17 mouse cellular contexts compared by ENCODE assay signal in genomic region chr3:84271794-84272193, GRCm38 (mm10). TPM values are rescaled to one million over a fixed set of nuclear protein-coding genes. Genes with fewer than 3 reads are reported as not detected.
DNase-seq lines count a peak whose midpoint lies in the region; ATAC-seq and TF ChIP-seq lines count a peak whose summit lies in the region.
"Had no signal": no experiment of that assay in that cellular context is flagged by ENCODE, and none has a peak within 500 bp of the region (broad histone marks: within the 10 kb centered on the region; RNA-seq: fewer than 3 reads in every experiment).

No protein-coding gene starts in this region.

- no peaks in the 10 kb centered on the region for H3K36me3 ChIP-seq in kidney, embryonic 14.5 days (ENCODE audit: control insufficient read depth, insufficient read depth, low read length)
- H3K36me3 ChIP-seq in MEL (ENCODE audit: control insufficient read depth in 1 of 2, insufficient read depth in 2 of 2, low read length in 2 of 2), result peaks cover 0 to 7% of the 10 kb centered on the region in 2 experiments; a peak in 2 of 4 replicates
- H3K36me3 ChIP-seq in liver, embryonic 11.5 days (ENCODE audit: control insufficient read depth, insufficient read depth, low read length), result no peaks in the 10 kb centered on the region
- H3K36me3 ChIP-seq: embryonic facial prominence, embryonic 13.5 days; forebrain, embryonic 15.5 days; heart, embryonic 13.5 days had no signal

- no peaks in the 10 kb centered on the region for H3K79me2 ChIP-seq in MEL (ENCODE audit: control insufficient read depth, insufficient read depth, low read length, poor library complexity)

- no peak overlapping the region for H3K9ac ChIP-seq in kidney, embryonic 14.5 days (ENCODE audit: low read depth, low read length)
- peak overlapping the region; percentile 20 for H3K9ac ChIP-seq in MEL (ENCODE audit: control insufficient read depth, low read depth, low read length, poor library complexity, severe bottlenecking)
- no peak overlapping the region for H3K9ac ChIP-seq in liver, embryonic 11.5 days (ENCODE audit: low read depth, low read length)
- H3K9ac ChIP-seq: embryonic facial prominence, embryonic 13.5 days; forebrain, embryonic 15.5 days; heart, embryonic 13.5 days; hindbrain, embryonic 14.5 days; liver, embryonic 14.5 days had no signal

- H3K27me3 ChIP-seq in kidney, embryonic 14.5 days (ENCODE audit: control insufficient read depth, insufficient read depth, low read length), result no peaks in the 10 kb centered on the region
- no peaks in the 10 kb centered on the region for H3K27me3 ChIP-seq in MEL (ENCODE audit: control insufficient read depth in 1 of 2, insufficient read depth in 2 of 2, low read length in 2 of 2)
- H3K27me3 ChIP-seq in liver, embryonic 11.5 days (replicated peaks; ENCODE audit: control insufficient read depth, insufficient read depth, low read length), result 0 out of 2 replicates have a peak, but pooled peaks cover 4% of the 10 kb centered on the region
- H3K27me3 ChIP-seq: forebrain, embryonic 15.5 days had no signal

- no peak for TF ChIP-seq CTCF in MEL (IDR thresholded peaks at IDR 0.05 in 2 of 3, conservative IDR thresholded peaks at IDR 0.05 in 1 of 3; ENCODE audit: control insufficient read depth in 1 of 3, insufficient read depth in 1 of 3, low read depth in 2 of 3, low read length in 3 of 3, poor library complexity in 1 of 3, severe bottlenecking in 1 of 3)

- peaks cover 17% of the 10 kb centered on the region for H3K4me1 ChIP-seq in kidney, embryonic 14.5 days (ENCODE audit: control insufficient read depth, insufficient read depth, low read length)
- H3K4me1 ChIP-seq in MEL (ENCODE audit: control insufficient read depth in 1 of 2, insufficient read depth in 2 of 2, low read length in 2 of 2), result peaks cover 7 to 21% of the 10 kb centered on the region in 2 experiments
- H3K4me1 ChIP-seq in liver, embryonic 11.5 days (replicated peaks; ENCODE audit: control insufficient read depth, insufficient read depth, low read length), result peaks cover 30% of the 10 kb centered on the region

- no peak for TF ChIP-seq RAD21 in MEL (IDR thresholded peaks at IDR 0.05; ENCODE audit: low read depth, low read length)

- no peak overlapping the region for H3K27ac ChIP-seq in kidney, embryonic 14.5 days (ENCODE audit: low read depth, low read length)
- peak overlapping the region; percentile 51 for H3K27ac ChIP-seq in MEL (ENCODE audit: control insufficient read depth, low read depth, low read length)
- H3K27ac ChIP-seq in liver, embryonic 11.5 days (ENCODE audit: low read depth, low read length), result peak overlapping the region; percentile 64; the same call in 1 of the 2 replicates
- H3K27ac ChIP-seq: embryonic facial prominence, embryonic 13.5 days; forebrain, embryonic 15.5 days; heart, embryonic 13.5 days; hindbrain, embryonic 14.5 days; liver, embryonic 14.5 days; macrophage had no signal

- no peak for ATAC-seq in kidney, embryonic 14.5 days (ENCODE audit: low FRiP score, low TSS enrichment)
- ATAC-seq in liver, embryonic 11.5 days (replicated peaks; ENCODE audit: low FRiP score), result no peak

- no peaks in the 10 kb centered on the region for H3K9me3 ChIP-seq in kidney, embryonic 14.5 days (ENCODE audit: control insufficient read depth, low read length)
- no peaks in the 10 kb centered on the region for H3K9me3 ChIP-seq in MEL (replicated peaks; ENCODE audit: insufficient read depth, low read length)
- H3K9me3 ChIP-seq in liver, embryonic 11.5 days (ENCODE audit: control insufficient read depth, low read length), result no peaks in the 10 kb centered on the region
- H3K9me3 ChIP-seq: embryonic facial prominence, embryonic 13.5 days; forebrain, embryonic 15.5 days; heart, embryonic 13.5 days had no signal

- 85% methylated on average over 10 of the region's 10 CpGs for WGBS in kidney, embryonic 14.5 days
- 85% methylated on average over 10 of the region's 10 CpGs for WGBS in liver, embryonic 11.5 days

- DNase-seq in adrenal gland, postnatal 10 days, result peak; percentile 23
- DNase-seq in adrenal gland, adult 18-20 months (ENCODE audit: low spot score in 2 of 2), result no peak
- peak; percentile 34 for DNase-seq in kidney, adult 18-20 months
- peak; percentile 68 for DNase-seq in MEL (ENCODE audit: low read depth, low spot score)
- DNase-seq in liver, embryonic 11.5 days (ENCODE audit: low spot score), result no peak
- DNase-seq in layer of hippocampus, postnatal 36 days, result no peak
- DNase-seq in urinary bladder, postnatal 25 days (ENCODE audit: low spot score), result no peak
- DNase-seq: right cerebral cortex, postnatal 25 days had no signal

- no peak overlapping the region for H3K4me3 ChIP-seq in kidney, embryonic 14.5 days (ENCODE audit: low read length)
- no peak overlapping the region; a peak in 1 of 4 replicates for H3K4me3 ChIP-seq in MEL (ENCODE audit: control insufficient read depth in 1 of 2, insufficient read depth in 1 of 2, low read depth in 2 of 2, low read length in 2 of 2)
- no peak overlapping the region for H3K4me3 ChIP-seq in liver, embryonic 11.5 days (ENCODE audit: low read depth, low read length)
- H3K4me3 ChIP-seq: embryonic facial prominence, embryonic 13.5 days; forebrain, embryonic 15.5 days; heart, embryonic 13.5 days; layer of hippocampus, adult 2 months had no signal

- no peak for TF ChIP-seq POLR2A in MEL (IDR thresholded peaks at IDR 0.05; ENCODE audit: control insufficient read depth in 1 of 2, insufficient read depth in 1 of 2, low read depth in 1 of 2, low read length in 2 of 2, poor library complexity in 1 of 2)

- H3K4me2 ChIP-seq in kidney, embryonic 14.5 days (replicated peaks; ENCODE audit: low read depth, low read length), result no peak overlapping the region
- no peak overlapping the region for H3K4me2 ChIP-seq in liver, embryonic 11.5 days
- H3K4me2 ChIP-seq: embryonic facial prominence, embryonic 13.5 days; forebrain, embryonic 15.5 days; heart, embryonic 13.5 days; hindbrain, embryonic 14.5 days had no signal

- peak in 1 of 2 experiments; percentile 51; a peak in 2 of 4 replicates for TF ChIP-seq EP300 in MEL (IDR thresholded peaks at IDR 0.05; ENCODE audit: low read depth in 1 of 2, low read length in 2 of 2)

TF ChIP-seq in MEL, 35 proteins besides CTCF, POLR2A, EP300 and RAD21:
- TF ChIP-seq UBTF (IDR thresholded peaks at IDR 0.05; ENCODE audit: borderline replicate concordance, insufficient read depth, low read depth, low read length) (no peak), ZC3H11A (IDR thresholded peaks at IDR 0.05; ENCODE audit: low read depth, low read length) (no peak), KAT2A (conservative IDR thresholded peaks at IDR 0.05; ENCODE audit: low read depth, low read length) (no peak), MYB (IDR thresholded peaks at IDR 0.05; ENCODE audit: low read depth, low read length) (no peak), TAL1 (IDR thresholded peaks at IDR 0.05; ENCODE audit: low read length) (no peak), NELFE (IDR thresholded peaks at IDR 0.05; ENCODE audit: low read depth, low read length) (no peak), POLR2AphosphoS2 (IDR thresholded peaks at IDR 0.05; ENCODE audit: low read length) (no peak), TCF12 (IDR thresholded peaks at IDR 0.05; ENCODE audit: low read depth, low read length) (no peak), MAX (IDR thresholded peaks at IDR 0.05; ENCODE audit: low read length) (no peak), MAFK (IDR thresholded peaks at IDR 0.05; ENCODE audit: borderline replicate concordance, low read depth, low read length) (no peak), ZMIZ1 (IDR thresholded peaks at IDR 0.05; ENCODE audit: low read depth, low read length) (no peak), MYC (IDR thresholded peaks at IDR 0.05; ENCODE audit: low read depth, low read length) (no peak), USF2 (IDR thresholded peaks at IDR 0.05; ENCODE audit: borderline replicate concordance in 1 of 2, insufficient read depth in 1 of 2, low read depth in 1 of 2, low read length in 2 of 2) (no peak), GATA1 (IDR thresholded peaks at IDR 0.05; ENCODE audit: low read depth, low read length) (no peak), MEF2A (IDR thresholded peaks at IDR 0.05; ENCODE audit: extremely low read depth, insufficient replicate concordance, low read depth, low read length, poor library complexity, severe bottlenecking) (no peak), ELF1 (IDR thresholded peaks at IDR 0.05; ENCODE audit: low read depth, low read length) (no peak), SIN3A (IDR thresholded peaks at IDR 0.05; ENCODE audit: low read length) (no peak), SMC3 (IDR thresholded peaks at IDR 0.05; ENCODE audit: low read depth, low read length) (no peak), ZKSCAN1 (IDR thresholded peaks at IDR 0.05; ENCODE audit: low read depth, low read length) (no peak), RCOR1 (IDR thresholded peaks at IDR 0.05; ENCODE audit: low read depth, low read length) (no peak)
TF ChIP-seq in MEL: peak in this region for 0.

RNA-seq across cellular contexts. Expression of gene Trim2, which starts 34.9 kb away (rescaled TPM):
- total RNA-seq in adrenal gland, postnatal 10 days (2021), result 10 to 100 TPM; 53.1 to 58.5 TPM
- total RNA-seq in adrenal gland, adult 18-20 months (2021), result 10 to 100 TPM; 29.2 to 88.9 TPM
- 21.6 and 32.6 TPM in 2 replicates for polyA plus RNA-seq in kidney, embryonic 14.5 days (2014; fragmentation: Nextera tagmentation; extraction: Ambion mirVana)
- 1.7 and 2.8 TPM in 2 replicates for total RNA-seq in MEL (2012; rRNA removed)
- 1 to 10 TPM in 1 of 2 experiments, not detected in 1; 4.4 TPM for polyA plus RNA-seq in MEL (2012; ENCODE audit: insufficient read depth in 1 of 2, insufficient read length in 2 of 2, low read depth in 1 of 2, low replicate concordance in 2 of 2, missing spikeins in 1 of 2)
- polyA plus RNA-seq in liver, embryonic 11.5 days (2014; fragmentation: Nextera tagmentation; extraction: Ambion mirVana), result 7.7 and 8.2 TPM in 2 replicates
- 100 to 1,000 TPM; 410 to 433 TPM for total RNA-seq in layer of hippocampus, postnatal 36 days (2021)
- total RNA-seq: monocyte, adult 5-6 weeks had no signal

Comparison
In these comparisons a context has a peak if more than half of its experiments do, and no peak if none do; other contexts are left out.
1. DNase-seq: peak in adrenal gland, postnatal 10 days (single experiment), kidney, adult 18-20 months (single experiment) and MEL (single experiment); none in adrenal gland, adult 18-20 months (0 of 2), liver, embryonic 11.5 days (single experiment), layer of hippocampus, postnatal 36 days (0 of 2) and urinary bladder, postnatal 25 days (single experiment).